Mouse (Mus musculus) layer of hippocampus, adult 2 months (tissue): ENCODE data around the gene Cd47. TPM values are rescaled to one million over a fixed set of nuclear protein-coding genes. Genes with fewer than 3 reads are reported as not detected.

ENCODE experiments used
- DNase-seq, 2 experiments: peaks; one replicate each; pipeline ENCODE4 v3.0.0; 2022; ENCODE audit warnings: low spot score in 2 of 2
- H3K27ac ChIP-seq: fragments of 200-600 bp; 2 replicates; pipeline ENCODE4 v1.8.1; 2022
- H3K4me3 ChIP-seq: fragments of 200-600 bp; 2 replicates; pipeline ENCODE4 v1.8.1; 2022; ENCODE audit warnings: mild to moderate bottlenecking
- CTCF ChIP-seq: fragments of 200-600 bp; conservative IDR thresholded peaks from 2 replicates; pipeline ENCODE4 v1.8.1; 2022; ENCODE audit warnings: antibody characterized with exemption, mild to moderate bottlenecking, moderate library complexity
- total RNA-seq, 2 experiments: library from RNA; stranded (reverse); gene quantifications; 2 replicates each; pipeline ENCODE4 v1.2.3; 2021

Gene Cd47
- total RNA-seq, 2 experiments from 2014 or later, result 220 to 223 TPM

DNA sequence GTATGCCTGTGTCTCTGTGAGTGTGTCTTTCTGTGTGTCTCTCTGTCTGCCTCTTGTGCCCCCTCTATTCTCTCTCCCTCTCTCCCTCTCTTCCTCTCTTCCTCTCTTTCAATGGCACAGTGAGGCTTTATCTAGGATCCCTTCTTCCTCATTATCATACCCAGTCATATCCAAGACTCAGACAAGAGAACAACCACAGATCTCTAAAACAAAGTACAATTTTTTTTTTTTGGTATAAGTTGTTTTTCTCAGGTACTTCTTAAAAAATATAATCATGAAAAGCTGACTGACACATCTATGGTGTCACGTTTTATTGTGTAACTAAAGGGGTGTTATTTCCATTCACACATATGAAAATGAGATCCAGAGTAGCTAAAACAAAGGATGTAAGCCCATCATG lies 27.3 kb upstream of the Cd47 start:
- Histone ChIP-seq H3K4me3 (no peak overlapping the region), H3K27ac (no peak overlapping the region)
- DNase-seq, result no peak
- TF ChIP-seq CTCF, result no peak

DNA sequence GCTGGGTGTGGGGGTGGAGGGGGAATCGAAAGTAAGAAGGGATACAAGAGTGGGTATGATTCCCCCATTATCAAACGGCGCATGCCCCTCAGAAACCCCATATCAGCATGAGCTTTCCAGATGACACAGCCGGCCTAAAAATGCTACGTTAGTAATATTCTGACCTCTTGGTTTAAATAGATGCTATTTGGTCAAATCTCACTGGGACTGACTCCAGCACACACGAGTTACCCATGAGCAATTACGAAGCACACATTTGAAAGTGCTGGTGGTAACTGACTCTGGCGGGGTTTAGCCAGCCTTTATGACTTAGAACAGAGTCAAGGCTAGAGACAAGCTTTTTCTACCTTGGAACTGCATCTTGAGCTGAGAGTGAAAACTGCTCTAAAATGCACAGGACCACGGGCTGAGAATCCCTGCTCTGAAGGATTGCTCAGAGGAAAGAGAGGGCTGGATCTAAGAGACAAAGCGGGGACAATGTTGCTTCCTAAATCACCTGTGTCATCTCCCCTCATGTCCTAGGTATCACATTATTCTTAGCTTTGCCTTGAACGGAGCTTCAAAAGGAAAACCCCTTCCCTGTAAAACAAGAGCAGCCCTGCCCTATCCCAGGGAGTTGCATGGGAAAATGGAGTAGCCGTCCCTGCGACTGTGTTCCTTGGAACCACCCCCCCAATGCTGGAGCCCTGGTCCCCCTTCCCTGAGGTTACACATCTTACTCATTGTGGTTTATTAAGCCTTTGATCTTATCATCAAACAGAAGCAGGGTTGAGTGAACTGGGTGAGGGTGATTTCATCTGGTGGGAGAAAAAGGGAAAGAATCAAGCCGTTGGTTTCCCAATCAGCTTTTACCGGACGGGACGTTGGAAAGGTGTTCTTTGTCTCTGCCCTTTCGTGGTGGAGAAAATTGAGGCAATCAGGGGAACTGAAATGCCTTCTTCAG lies 26.0 kb upstream of the Cd47 start:
- no peak for TF ChIP-seq CTCF
- Histone ChIP-seq H3K4me3 (no peak overlapping the region), H3K27ac (no peak overlapping the region)
- no peak for DNase-seq

DNA sequence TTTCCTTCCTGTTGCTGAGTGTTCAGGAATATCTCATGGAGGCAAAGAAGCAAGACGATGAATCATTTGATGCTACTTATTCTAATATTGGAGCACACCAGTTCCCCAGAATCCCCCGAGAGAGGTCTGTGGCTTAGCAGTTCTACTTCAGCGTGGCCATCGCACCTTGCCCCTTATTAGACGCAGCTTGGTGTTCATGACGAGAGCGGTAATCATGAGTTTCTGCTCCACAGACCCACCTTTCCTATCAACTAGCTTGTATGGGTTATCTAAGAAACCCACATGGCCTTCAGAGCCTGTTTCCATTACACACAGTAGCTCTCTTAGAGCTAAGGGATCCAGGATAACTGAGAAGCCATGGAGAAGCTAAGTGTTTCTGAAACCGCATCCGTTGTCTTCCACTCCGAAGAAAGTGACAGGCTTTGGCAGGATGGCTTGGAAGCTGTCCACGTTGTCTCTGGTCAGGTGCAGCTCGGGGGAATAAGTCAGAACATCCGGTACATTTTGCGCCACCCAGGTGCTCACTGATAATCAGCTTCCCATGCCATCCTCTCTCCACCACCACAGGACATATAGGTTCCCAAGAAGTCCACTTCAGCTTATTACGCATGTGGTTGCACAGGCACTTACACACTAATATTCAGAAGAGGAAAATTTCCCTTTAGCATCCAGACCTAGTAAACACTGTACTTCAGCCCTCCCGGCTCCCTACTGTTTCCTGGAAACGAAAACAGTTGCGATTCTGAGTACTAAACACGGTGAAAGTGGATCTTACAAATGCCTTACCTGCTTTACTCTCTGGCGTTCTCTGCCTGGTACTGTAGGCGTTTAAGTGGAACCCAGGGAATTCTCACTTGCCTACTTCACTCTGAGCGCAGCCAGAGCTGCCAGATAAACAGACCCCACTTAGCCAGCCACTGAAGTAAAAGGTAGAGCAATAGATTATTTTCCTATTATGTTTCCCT lies 25.0 kb upstream of the Cd47 start:
- no peak overlapping the region for H3K27ac ChIP-seq
- H3K4me3 ChIP-seq, result no peak overlapping the region
- DNase-seq, result no peak
- no peak for TF ChIP-seq CTCF

DNA sequence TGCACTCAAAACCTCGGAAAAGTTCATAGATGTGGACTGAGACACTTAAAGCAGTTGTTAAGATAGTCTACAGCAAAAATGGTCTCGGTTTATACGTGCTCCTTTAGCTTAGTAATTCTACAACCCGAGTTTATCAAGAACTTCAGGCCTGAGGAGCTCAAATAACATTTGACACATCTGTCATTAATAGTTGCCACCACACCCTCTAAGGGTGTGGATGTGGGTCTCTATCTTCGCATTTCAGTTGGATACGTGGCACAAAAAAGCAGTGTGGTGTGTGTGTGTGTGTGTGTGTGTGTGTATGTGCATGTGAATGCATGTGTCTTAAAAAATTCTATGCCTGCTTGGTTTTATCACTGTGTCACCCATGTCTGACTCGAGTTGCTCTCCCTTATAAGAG lies 23.4 kb upstream of the Cd47 start:
- Histone ChIP-seq H3K4me3 (no peak overlapping the region), H3K27ac (no peak overlapping the region)
- no peak for DNase-seq
- TF ChIP-seq CTCF, result no peak

DNA sequence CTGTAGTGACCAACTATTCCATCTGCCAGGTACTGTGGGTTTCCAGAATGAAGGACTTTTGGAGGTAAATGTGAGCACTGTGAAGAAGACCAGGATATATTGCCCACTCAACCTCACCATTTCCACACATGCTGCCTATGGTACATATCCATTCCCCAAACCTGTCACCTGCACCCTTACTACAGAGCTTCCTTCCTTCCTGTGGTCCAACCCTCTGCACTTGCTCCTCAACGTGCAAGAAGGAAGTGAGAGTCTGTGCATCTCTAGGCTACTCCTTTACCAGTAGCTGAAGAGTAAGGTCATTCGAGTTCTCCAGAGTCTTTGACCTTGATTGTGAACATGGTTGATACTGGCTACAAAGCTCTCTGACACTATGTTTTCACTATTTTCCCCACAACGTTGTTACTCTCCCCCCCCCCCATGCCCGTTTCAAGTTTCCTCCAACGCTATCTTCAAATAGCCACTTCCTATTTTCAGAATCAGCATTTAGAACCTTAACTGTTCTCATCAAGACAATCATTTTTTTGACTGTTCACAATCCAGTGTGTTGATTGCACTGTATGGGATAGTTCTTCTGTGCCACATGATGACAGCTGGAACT lies 18.7 kb upstream of the Cd47 start:
- TF ChIP-seq CTCF, result no peak
- no peak for DNase-seq
- H3K27ac ChIP-seq, result no peak overlapping the region
- no peak overlapping the region for H3K4me3 ChIP-seq

DNA sequence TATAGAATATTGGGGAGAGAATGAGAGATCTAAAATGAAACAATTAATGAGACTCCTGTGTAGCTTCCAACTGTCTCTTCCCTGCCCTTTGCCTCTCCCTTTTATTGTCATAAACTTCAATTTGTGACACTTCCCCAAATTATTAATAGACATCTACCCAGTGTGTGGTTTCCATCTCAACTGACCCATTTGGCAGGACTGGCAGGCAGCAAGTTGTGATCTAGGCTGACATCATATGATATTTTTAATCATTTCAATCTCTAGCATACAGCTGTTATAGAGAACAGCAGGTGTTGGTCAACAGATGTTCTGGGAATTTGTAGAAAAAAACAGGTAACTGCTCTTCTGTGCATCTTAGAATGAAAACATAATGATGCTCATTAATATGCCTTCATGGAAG lies 17.0 kb upstream of the Cd47 start:
- no peak overlapping the region for H3K27ac ChIP-seq
- DNase-seq, result no peak
- H3K4me3 ChIP-seq, result no peak overlapping the region
- TF ChIP-seq CTCF, result no peak

DNA sequence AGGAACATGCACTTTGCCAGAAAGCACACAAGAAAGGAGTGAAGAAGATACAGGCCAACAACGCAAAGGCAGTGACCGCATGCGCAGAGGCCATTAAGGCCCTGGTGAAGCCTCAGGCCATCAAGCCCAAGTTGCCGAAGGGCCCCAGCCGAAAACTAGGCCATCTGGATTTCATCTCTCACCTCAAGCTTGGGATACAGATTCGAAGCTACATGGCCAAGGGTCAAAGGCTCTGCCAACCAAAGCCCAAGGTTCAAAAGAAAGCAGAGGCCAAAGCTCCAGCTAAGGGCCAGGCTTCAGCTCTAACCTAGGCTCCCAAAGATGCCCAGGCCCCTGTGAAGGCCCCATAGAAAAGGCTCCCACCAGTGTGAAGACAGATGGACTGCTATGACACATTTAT lies 14.2 kb upstream of the Cd47 start:
- DNase-seq, result no peak
- Histone ChIP-seq H3K4me3 (no peak overlapping the region), H3K27ac (no peak overlapping the region)
- TF ChIP-seq CTCF, result no peak

DNA sequence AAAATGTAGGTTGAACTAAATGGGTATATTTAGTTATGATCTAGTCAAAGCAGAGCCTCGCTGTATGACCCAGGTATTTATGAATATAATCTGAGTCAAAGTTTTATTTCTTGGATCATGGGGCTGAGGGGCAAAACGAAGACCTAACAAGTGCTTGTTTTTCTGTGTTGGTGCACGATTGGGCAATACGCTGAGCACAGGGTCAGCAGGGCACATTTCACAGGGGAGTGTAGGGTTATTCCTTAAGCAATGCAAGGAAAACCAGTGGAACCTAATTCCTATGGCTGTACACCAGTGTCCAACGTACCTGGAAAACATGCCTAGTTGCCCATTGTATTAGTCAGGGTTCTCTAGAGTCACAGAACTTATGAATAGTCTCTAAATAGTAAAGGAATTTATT lies 12.6 kb upstream of the Cd47 start:
- TF ChIP-seq CTCF, result no peak
- Histone ChIP-seq H3K27ac (no peak overlapping the region), H3K4me3 (no peak overlapping the region)
- DNase-seq, result no peak

DNA sequence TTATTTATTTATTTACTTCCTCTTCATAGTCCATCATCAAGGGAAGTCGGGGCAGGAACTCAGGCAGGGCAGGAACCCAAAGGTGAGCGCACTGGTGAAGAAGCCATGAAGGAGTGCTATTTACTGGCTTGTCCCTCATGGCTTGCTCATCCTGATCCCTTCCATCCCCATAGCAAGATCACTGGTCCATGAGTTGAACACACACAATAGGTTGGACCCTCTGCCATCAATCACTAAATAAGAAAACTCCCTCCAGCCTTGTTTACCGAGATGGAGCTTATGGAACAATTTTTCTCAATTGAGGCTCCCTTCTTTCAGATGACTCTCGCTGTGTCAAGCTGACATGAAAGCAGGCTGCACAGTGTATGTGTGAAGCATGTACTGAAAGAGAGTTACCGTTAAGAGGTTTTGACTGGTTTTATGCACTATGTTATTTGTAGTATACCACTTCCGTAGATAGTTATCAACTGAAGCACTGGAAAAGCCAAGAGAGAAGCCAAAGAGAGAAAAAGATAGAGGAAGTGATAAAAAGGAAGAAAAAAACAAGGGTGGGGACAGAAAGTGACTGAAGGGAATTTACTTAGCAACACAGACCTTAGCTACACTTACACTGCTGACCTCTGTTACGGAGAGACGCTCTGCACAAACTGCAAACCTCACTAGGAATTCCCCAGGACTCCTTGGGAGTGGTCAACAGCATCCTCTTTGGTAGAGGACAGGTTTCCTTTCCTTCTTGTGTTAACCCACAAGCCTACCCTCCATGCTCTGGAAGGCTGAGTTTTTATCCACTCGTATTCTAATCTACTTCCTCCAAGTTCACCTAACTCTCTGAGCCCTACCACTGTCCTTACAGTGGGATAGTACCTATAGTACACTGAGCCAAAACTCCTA lies 9.5 kb upstream of the Cd47 start:
- H3K27ac ChIP-seq, result no peak overlapping the region
- DNase-seq, result no peak
- no peak overlapping the region for H3K4me3 ChIP-seq
- no peak for TF ChIP-seq CTCF

DNA sequence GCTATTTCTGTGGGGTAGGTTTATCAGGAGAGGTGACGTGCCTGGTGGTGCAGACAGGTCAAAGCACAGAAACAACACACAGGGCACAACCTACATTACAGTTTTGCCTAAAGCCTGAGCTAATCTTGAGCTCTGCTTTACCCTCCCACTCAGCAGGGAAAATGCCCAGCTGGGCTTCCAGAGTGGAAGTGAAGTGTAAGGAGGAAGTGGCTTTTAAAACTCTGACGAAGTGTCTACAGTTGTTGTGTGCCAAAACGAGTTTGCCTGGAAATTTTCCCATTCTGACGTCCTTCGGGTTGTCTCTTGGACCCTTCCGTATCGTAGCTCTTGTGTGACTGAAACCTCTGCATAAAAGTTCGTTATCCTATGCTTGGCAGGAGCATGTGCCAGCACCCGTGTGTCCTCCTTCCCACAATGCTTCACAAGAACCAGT lies 7.9 kb upstream of the Cd47 start:
- no peak for TF ChIP-seq CTCF
- H3K27ac ChIP-seq, result no peak overlapping the region
- no peak overlapping the region for H3K4me3 ChIP-seq
- DNase-seq, result no peak

DNA sequence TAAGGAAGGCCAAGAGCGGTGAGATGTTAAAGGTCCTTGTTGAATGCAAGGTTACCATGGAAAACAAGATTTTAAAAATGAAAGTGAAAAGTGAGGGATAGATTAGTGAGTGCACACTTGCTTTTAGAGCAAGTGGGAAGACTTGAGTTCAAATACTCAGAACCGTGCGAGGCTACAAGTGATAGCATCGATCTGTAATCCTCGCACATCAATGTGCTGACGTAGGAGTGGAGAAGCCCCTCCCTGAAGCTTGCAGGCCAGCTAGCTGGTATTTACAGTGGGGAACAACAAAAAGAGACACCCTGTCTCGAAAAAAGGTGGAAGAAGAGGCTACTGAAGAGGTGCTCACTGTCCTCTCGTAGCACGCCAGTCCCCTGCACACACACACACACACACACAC lies 6.7 kb upstream of the Cd47 start:
- H3K27ac ChIP-seq, result no peak overlapping the region
- no peak for DNase-seq
- no peak overlapping the region for H3K4me3 ChIP-seq
- no peak for TF ChIP-seq CTCF

DNA sequence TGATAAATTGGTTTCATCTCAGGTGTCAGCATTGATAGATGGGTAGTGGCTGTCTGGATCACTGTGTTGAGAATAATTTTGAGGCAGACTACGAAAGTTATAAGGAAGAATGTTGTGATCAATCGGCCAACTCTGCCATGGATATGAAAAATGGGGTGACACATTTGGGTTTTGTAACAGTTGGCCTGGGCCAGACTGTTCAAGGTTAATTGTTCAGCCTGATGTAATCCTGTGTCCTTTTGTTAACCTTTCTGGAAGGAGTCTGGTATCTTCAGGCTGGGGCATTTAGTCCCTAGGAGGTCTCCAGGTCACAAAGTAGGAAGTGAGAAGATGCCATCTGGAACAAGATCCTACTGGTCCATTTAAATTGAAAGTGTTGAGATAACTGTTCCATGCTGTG lies 4.1 kb upstream of the Cd47 start:
- DNase-seq, result no peak
- Histone ChIP-seq H3K27ac (no peak overlapping the region), H3K4me3 (no peak overlapping the region)
- TF ChIP-seq CTCF, result no peak
